Mouse (Mus musculus): Measurements from ENCODE around the gene Fam243. TPM values are rescaled to one million over a fixed set of nuclear protein-coding genes. Genes with fewer than 3 reads are reported as not detected.

The Fam243 gene
- polyA plus RNA-seq, 1 experiment from 2014 or later = not detected

DNA sequence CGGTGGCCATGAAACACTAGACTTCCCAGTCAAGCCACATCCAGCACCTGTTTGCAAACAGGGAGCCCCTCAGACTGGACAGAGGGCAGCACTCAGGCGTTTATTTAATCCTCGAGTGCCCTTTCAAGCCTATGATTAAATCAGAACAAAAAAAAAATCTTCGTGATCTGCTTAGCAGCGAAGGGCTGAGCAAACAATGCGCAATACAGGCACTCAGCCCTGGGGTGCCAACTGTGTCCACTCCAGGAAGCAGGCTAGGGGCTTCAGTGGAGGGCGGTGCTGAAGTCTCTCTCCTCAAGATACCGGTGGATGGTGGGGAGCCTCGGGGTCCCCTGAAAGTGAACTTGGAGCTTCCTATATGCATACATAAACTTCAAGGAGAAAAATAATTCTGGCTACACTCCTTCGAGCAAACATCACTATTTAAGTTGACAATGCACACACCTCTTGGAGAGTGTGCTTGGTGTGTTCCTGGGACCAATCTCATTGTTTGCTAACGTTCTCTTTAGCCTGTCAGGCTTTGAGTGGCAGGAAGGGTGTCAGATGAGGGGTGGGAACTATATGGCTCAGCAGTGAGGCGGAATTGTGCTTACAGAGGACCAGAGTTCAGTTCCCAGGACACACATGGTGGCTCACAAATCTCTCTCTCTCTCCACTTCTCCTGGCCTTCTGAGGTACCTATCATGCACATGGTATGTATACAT, 26.8 kb downstream of the Fam243 start:
- no peak overlapping the region for H3K9ac ChIP-seq
- no peaks in the 10 kb centered on the region for H3K27me3 ChIP-seq
- no peaks in the 10 kb centered on the region for H3K36me3 ChIP-seq
- H3K9me3 ChIP-seq (replicated peaks) = no peaks in the 10 kb centered on the region
- ATAC-seq (replicated peaks; ENCODE audit: low FRiP score) = no peak
- H3K4me2 ChIP-seq = no peak overlapping the region
- no peak overlapping the region for H3K4me3 ChIP-seq (replicated peaks)
- 65% methylated on average over 12 of the region's 12 CpGs for WGBS
- no peak overlapping the region for H3K27ac ChIP-seq
- H3K4me1 ChIP-seq = no peaks in the 10 kb centered on the region

- H3K4me3 ChIP-seq (replicated peaks) = no peak within 1 kb of the TSS
- H3K36me3 ChIP-seq = no peaks in the 10 kb centered on the region
- ATAC-seq (replicated peaks; ENCODE audit: low FRiP score) = no peak
- no peak within 1 kb of the TSS for H3K9ac ChIP-seq
- no peak within 1 kb of the TSS for H3K27ac ChIP-seq
- WGBS = 66% methylated on average over 10 of the region's 10 CpGs
- no peak within 1 kb of the TSS for H3K4me2 ChIP-seq
- no peaks in the 10 kb centered on the region for H3K27me3 ChIP-seq
- no peaks in the 10 kb centered on the region for H3K9me3 ChIP-seq (replicated peaks)
- H3K4me1 ChIP-seq = no peaks in the 10 kb centered on the region
Measured at GRCm38 (mm10) chr16:92292101-92292500, 29.1 kb downstream of the Fam243 start, which contains the start of gene Kcne2. Gene Kcne2, plus strand, starts transcription at chr16:92292389.

GRCm38 (mm10) chr16:92290045-92290444, 31.2 kb downstream of the Fam243 start:
- Histone ChIP-seq H3K4me3 (replicated peaks) (no peak overlapping the region), H3K27ac (no peak overlapping the region), H3K4me1 (no peaks in the 10 kb centered on the region), H3K4me2 (no peak overlapping the region), H3K9ac (no peak overlapping the region), H3K27me3 (no peaks in the 10 kb centered on the region), H3K36me3 (no peaks in the 10 kb centered on the region), H3K9me3 (replicated peaks) (no peaks in the 10 kb centered on the region)
- no peak for ATAC-seq (replicated peaks; ENCODE audit: low FRiP score)

GRCm38 (mm10) chr16:92288778-92289177, 32.5 kb downstream of the Fam243 start:
- H3K4me3 ChIP-seq (replicated peaks) = no peak overlapping the region
- no peaks in the 10 kb centered on the region for H3K9me3 ChIP-seq (replicated peaks)
- ATAC-seq (replicated peaks; ENCODE audit: low FRiP score) = no peak
- WGBS = 71% methylated on average over 9 of the region's 9 CpGs
- H3K36me3 ChIP-seq = no peaks in the 10 kb centered on the region
- H3K4me1 ChIP-seq = no peaks in the 10 kb centered on the region
- H3K27ac ChIP-seq = no peak overlapping the region
- H3K4me2 ChIP-seq = no peak overlapping the region
- peaks cover 4% of the 10 kb centered on the region; the same call in 1 of the 2 replicates for H3K27me3 ChIP-seq
- no peak overlapping the region for H3K9ac ChIP-seq

DNA sequence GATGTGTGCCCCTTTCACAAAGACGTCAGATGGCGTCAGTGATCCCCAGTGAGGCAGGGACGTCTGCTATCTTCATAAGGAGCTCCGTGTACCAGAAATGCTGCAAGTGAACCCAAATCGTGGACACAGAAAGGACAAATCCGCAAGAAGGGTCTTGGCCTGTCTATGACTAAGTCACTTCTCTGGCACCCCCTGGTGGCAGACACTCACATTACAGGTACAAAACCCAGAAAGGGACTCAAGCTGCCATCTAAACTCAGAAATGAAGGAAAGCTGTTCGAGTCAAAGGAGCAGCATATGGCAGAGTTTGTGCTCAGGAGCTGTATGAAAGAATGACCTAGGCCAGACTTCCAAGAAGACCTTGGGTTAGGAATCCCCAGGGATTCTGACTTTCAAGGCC, 34.6 kb downstream of the Fam243 start:
- 12% methylated on average over 7 of the region's 7 CpGs for WGBS
- Histone ChIP-seq H3K9me3 (replicated peaks) (no peaks in the 10 kb centered on the region), H3K27me3 (peaks cover 4% of the 10 kb centered on the region; the same call in 1 of the 2 replicates), H3K4me1 (no peaks in the 10 kb centered on the region), H3K36me3 (no peaks in the 10 kb centered on the region), H3K4me2 (no peak overlapping the region), H3K4me3 (replicated peaks) (no peak overlapping the region), H3K9ac (no peak overlapping the region), H3K27ac (no peak overlapping the region)
- ATAC-seq (replicated peaks; ENCODE audit: low FRiP score) = no peak

DNA sequence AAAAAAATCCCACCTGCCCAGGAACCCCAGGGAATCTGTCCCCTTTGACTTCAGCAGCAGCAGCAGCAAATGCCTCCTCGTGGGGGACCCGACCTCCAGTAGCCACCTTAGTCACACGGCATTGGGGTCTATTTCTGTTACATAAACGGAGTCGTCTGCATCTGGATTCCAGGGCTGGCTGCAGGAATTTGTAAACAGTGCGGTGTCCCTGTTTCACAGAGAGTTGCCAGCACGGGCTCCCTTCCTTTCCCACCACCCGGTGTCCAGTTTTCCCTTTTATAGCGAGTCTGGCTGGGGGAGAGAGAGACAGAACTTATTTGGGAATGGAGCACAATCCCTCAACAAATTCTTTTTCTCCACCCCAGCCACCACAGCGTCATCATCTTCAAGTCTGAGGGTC, 36.2 kb downstream of the Fam243 start:
- Histone ChIP-seq H3K4me2 (no peak overlapping the region), H3K4me3 (replicated peaks) (no peak overlapping the region), H3K36me3 (no peaks in the 10 kb centered on the region), H3K4me1 (no peaks in the 10 kb centered on the region), H3K27ac (no peak overlapping the region), H3K9ac (no peak overlapping the region), H3K9me3 (replicated peaks) (no peaks in the 10 kb centered on the region), H3K27me3 (peaks cover 4% of the 10 kb centered on the region; the same call in 1 of the 2 replicates)
- WGBS = 38% methylated on average over 10 of the region's 10 CpGs
- ATAC-seq (replicated peaks; ENCODE audit: low FRiP score) = no peak

DNA sequence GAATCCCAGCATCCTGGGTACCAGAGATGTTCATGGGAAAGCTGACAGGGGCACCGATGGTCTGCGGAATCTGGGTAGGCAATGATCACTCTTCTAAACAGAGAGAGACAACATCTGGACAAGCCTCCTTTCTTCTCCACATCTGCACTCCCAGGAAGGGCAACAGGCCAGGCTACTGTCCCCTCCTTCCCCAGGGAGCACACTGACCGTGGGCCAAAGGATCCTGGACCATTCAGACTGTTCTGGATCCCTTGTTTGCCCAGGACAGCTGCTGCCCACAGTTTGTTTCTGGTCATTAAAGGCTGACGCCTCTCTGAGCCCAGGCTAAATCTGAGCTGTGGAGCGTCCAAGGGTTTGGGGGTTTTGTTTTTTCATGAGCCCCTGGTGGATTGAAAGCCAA, 38.6 kb downstream of the Fam243 start:
- H3K9me3 ChIP-seq (replicated peaks) = no peaks in the 10 kb centered on the region
- H3K36me3 ChIP-seq = no peaks in the 10 kb centered on the region
- H3K4me3 ChIP-seq (replicated peaks) = no peak overlapping the region
- H3K27me3 ChIP-seq = peaks cover 4% of the 10 kb centered on the region; the same call in 1 of the 2 replicates
- no peak overlapping the region for H3K4me2 ChIP-seq
- no peak for ATAC-seq (replicated peaks; ENCODE audit: low FRiP score)
- no peaks in the 10 kb centered on the region for H3K4me1 ChIP-seq
- H3K9ac ChIP-seq = no peak overlapping the region
- H3K27ac ChIP-seq = no peak overlapping the region
- WGBS = 72% methylated on average over 5 of the region's 5 CpGs

DNA sequence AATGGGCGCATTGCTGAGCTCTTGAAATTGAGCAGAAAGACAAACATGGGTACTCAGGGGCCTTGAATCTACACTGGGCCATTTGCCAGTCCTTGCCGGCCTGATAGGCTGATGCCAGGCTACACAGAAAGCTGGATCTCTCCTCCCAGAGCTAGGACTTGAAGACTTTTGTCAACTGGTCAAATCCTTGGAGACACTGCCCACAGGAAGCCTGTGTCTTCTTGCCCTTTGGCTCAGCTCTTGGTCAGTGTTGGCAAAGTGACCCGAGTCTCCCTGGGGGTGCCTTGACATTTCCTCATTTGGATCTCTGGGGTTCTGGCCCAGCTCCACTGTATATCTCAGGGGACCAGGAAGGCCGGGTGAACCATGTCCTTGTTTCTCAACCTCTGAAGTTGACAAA, 45.7 kb downstream of the Fam243 start:
- no peaks in the 10 kb centered on the region for H3K4me1 ChIP-seq
- no peaks in the 10 kb centered on the region for H3K36me3 ChIP-seq
- ATAC-seq (replicated peaks; ENCODE audit: low FRiP score) = no peak
- no peaks in the 10 kb centered on the region for H3K27me3 ChIP-seq
- H3K4me2 ChIP-seq = no peak overlapping the region
- H3K27ac ChIP-seq = no peak overlapping the region
- H3K9ac ChIP-seq = no peak overlapping the region
- no peak overlapping the region for H3K4me3 ChIP-seq (replicated peaks)
- H3K9me3 ChIP-seq (replicated peaks) = no peaks in the 10 kb centered on the region
- WGBS = 88% methylated on average over 4 of the region's 4 CpGs

GRCm38 (mm10) chr16:92274516-92274915, 46.7 kb downstream of the Fam243 start:
- H3K27ac ChIP-seq = no peak overlapping the region
- H3K4me2 ChIP-seq = no peak overlapping the region
- H3K27me3 ChIP-seq = no peaks in the 10 kb centered on the region
- H3K4me1 ChIP-seq = no peaks in the 10 kb centered on the region
- WGBS = 90% methylated on average over 5 of the region's 5 CpGs
- H3K9ac ChIP-seq = no peak overlapping the region
- H3K4me3 ChIP-seq (replicated peaks) = no peak overlapping the region
- H3K9me3 ChIP-seq (replicated peaks) = no peaks in the 10 kb centered on the region
- no peaks in the 10 kb centered on the region for H3K36me3 ChIP-seq
- ATAC-seq (replicated peaks; ENCODE audit: low FRiP score) = no peak

Other genes with a start within 250 kb of the Fam243 start
- 0.10 and 0.27 TPM in 2 replicates for gene Kcne2, start 29.1 kb downstream of the Fam243 start, polyA plus RNA-seq (2015; fragmentation: Nextera tagmentation; extraction: Ambion mirVana)
- gene Smim11, start 20.2 kb downstream of the Fam243 start, polyA plus RNA-seq (2015; fragmentation: Nextera tagmentation; extraction: Ambion mirVana) = 126 and 141 TPM in 2 replicates
- gene Kcne1, start 38.0 kb upstream of the Fam243 start, polyA plus RNA-seq (2015; fragmentation: Nextera tagmentation; extraction: Ambion mirVana) = 1.8 and 2.0 TPM in 2 replicates
- gene Rcan1, start 149.4 kb upstream of the Fam243 start, polyA plus RNA-seq (2015; fragmentation: Nextera tagmentation; extraction: Ambion mirVana) = 26.5 and 27.0 TPM in 2 replicates
- gene Clic6, start 164.3 kb upstream of the Fam243 start, polyA plus RNA-seq (2015; fragmentation: Nextera tagmentation; extraction: Ambion mirVana) = 7.5 and 8.0 TPM in 2 replicates

Measured in kidney, embryonic 15.5 days (tissue).